Mouse (Mus musculus) A20 (cell line): ENCODE measurements around the gene Cd109.

Experiments
- DNase-seq: peaks from one replicate; pipeline ENCODE4 v3.0.0-alpha.2; 2011; ENCODE audit warnings: low read depth, low spot score

The Cd109 gene

GRCm38 (mm10) chr9:78615401-78616021 lies at the start of gene Cd109:
Gene Cd109, plus strand, starts transcription at chr9:78615546.
- DNase-seq: no peak

GRCm38 (mm10) chr9:78569934-78570333 lies 45.4 kb upstream of the Cd109 start:
- DNase-seq: no peak

GRCm38 (mm10) chr9:78576466-78576865 lies 38.9 kb upstream of the Cd109 start:
- DNase-seq: peak; percentile 13

GRCm38 (mm10) chr9:78578824-78579223 lies 36.5 kb upstream of the Cd109 start:
- DNase-seq: no peak

GRCm38 (mm10) chr9:78579644-78580396 lies 35.5 kb upstream of the Cd109 start:
- DNase-seq: no peak

GRCm38 (mm10) chr9:78587218-78587883 lies 28.0 kb upstream of the Cd109 start:
- DNase-seq: no peak

GRCm38 (mm10) chr9:78587914-78588313 lies 27.4 kb upstream of the Cd109 start, which contains the start of gene Slc17a5:
Gene Slc17a5, minus strand, starts transcription at chr9:78588041.
- DNase-seq: peak; percentile 98

- no peak for DNase-seq
Measured at GRCm38 (mm10) chr9:78588411-78589033, 26.8 kb upstream of the Cd109 start.

- no peak for DNase-seq
Measured at GRCm38 (mm10) chr9:78590471-78590870, 24.9 kb upstream of the Cd109 start.

- DNase-seq: no peak
Measured at GRCm38 (mm10) chr9:78595257-78595656, 20.1 kb upstream of the Cd109 start.

- DNase-seq: no peak
Measured at GRCm38 (mm10) chr9:78595769-78596555, 19.4 kb upstream of the Cd109 start.

- DNase-seq: peak; percentile 52
Measured at GRCm38 (mm10) chr9:78596834-78597233, 18.5 kb upstream of the Cd109 start.

GRCm38 (mm10) chr9:78599927-78600326 lies 15.4 kb upstream of the Cd109 start:
- DNase-seq: no peak

- DNase-seq: peak; percentile 38
Measured at GRCm38 (mm10) chr9:78601046-78601730, 14.2 kb upstream of the Cd109 start.

GRCm38 (mm10) chr9:78614201-78614600 lies 1.1 kb upstream of the Cd109 start:
- peak; percentile 8 for DNase-seq

- no peak for DNase-seq
Measured at GRCm38 (mm10) chr9:78619285-78619684, 3.9 kb downstream of the Cd109 start.

- DNase-seq: no peak
Measured at GRCm38 (mm10) chr9:78623301-78623747, 8.0 kb downstream of the Cd109 start.

GRCm38 (mm10) chr9:78629991-78630390 lies 14.6 kb downstream of the Cd109 start:
- no peak for DNase-seq

GRCm38 (mm10) chr9:78631755-78632434 lies 16.5 kb downstream of the Cd109 start:
- DNase-seq: peak; percentile 50

GRCm38 (mm10) chr9:78633976-78634375 lies 18.6 kb downstream of the Cd109 start:
- DNase-seq: no peak
